In genomic region chr15:11128457-11128856, GRCm38 (mm10) we compare ENCODE assay signal across 26 mouse cellular contexts.
DNase-seq lines count a peak whose midpoint lies in the region; ATAC-seq and TF ChIP-seq lines count a peak whose summit lies in the region.
"Had no signal": no experiment of that assay in that cellular context is flagged by ENCODE, and none has a peak within 500 bp of the region (broad histone marks: within the 10 kb centered on the region; RNA-seq: fewer than 3 reads in every experiment).

No protein-coding gene starts in this region.

- H3K27ac ChIP-seq in heart, embryonic 12.5 days (ENCODE audit: poor library complexity, severe bottlenecking), result no peak overlapping the region
- H3K27ac ChIP-seq in kidney, embryonic 15.5 days, result no peak overlapping the region
- H3K27ac ChIP-seq in midbrain, postnatal 0 days (ENCODE audit: low read depth, low read length), result no peak overlapping the region
- no peak overlapping the region for H3K27ac ChIP-seq in midbrain, embryonic 14.5 days (replicated peaks; ENCODE audit: low read depth, low read length)
- H3K27ac ChIP-seq: embryonic facial prominence, embryonic 13.5 days; forebrain, embryonic 12.5 days; kidney, postnatal 0 days; limb, embryonic 13.5 days; liver, embryonic 12.5 days; neural tube, embryonic 15.5 days; stomach, postnatal 0 days had no signal

- H3K4me3 ChIP-seq in heart, embryonic 12.5 days, result no peak overlapping the region
- H3K4me3 ChIP-seq in kidney, embryonic 15.5 days (replicated peaks), result no peak overlapping the region
- no peak overlapping the region for H3K4me3 ChIP-seq in midbrain, postnatal 0 days (ENCODE audit: low read depth, low read length)
- H3K4me3 ChIP-seq in midbrain, embryonic 14.5 days (replicated peaks; ENCODE audit: low read depth, low read length), result no peak overlapping the region
- H3K4me3 ChIP-seq: embryonic facial prominence, embryonic 13.5 days; erythroblast, embryonic 14.5 days; forebrain, embryonic 12.5 days; limb, embryonic 13.5 days; liver, embryonic 12.5 days; neural tube, embryonic 15.5 days had no signal

- no peak for ATAC-seq in heart, embryonic 12.5 days (ENCODE audit: insufficient number of reproducible peaks, low FRiP score)
- ATAC-seq in kidney, embryonic 15.5 days (replicated peaks; ENCODE audit: low FRiP score), result no peak
- no peak for ATAC-seq in midbrain, postnatal 0 days (ENCODE audit: low FRiP score)
- ATAC-seq in midbrain, embryonic 14.5 days (ENCODE audit: low FRiP score, low TSS enrichment), result no peak
- ATAC-seq in granulocyte monocyte progenitor cell, adult 5-6 weeks (replicated peaks; ENCODE audit: poor library complexity, severe bottlenecking), result no peak
- ATAC-seq: liver, embryonic 12.5 days; midbrain, embryonic 16.5 days; Patski had no signal

- no peaks in the 10 kb centered on the region for H3K27me3 ChIP-seq in heart, embryonic 12.5 days (replicated peaks)
- no peaks in the 10 kb centered on the region for H3K27me3 ChIP-seq in kidney, embryonic 15.5 days
- no peaks in the 10 kb centered on the region for H3K27me3 ChIP-seq in midbrain, postnatal 0 days (ENCODE audit: insufficient read depth, low read length)
- H3K27me3 ChIP-seq in midbrain, embryonic 14.5 days (ENCODE audit: control insufficient read depth, insufficient read depth, low read length), result no peaks in the 10 kb centered on the region
- H3K27me3 ChIP-seq: embryonic facial prominence, embryonic 13.5 days; forebrain, embryonic 12.5 days; limb, embryonic 13.5 days; liver, embryonic 12.5 days; neural tube, embryonic 15.5 days had no signal

- no peak overlapping the region for H3K4me2 ChIP-seq in heart, embryonic 12.5 days
- no peak overlapping the region for H3K4me2 ChIP-seq in kidney, embryonic 15.5 days
- H3K4me2 ChIP-seq in midbrain, postnatal 0 days (ENCODE audit: low read depth, low read length, poor library complexity, severe bottlenecking), result no peak overlapping the region
- no peak overlapping the region for H3K4me2 ChIP-seq in midbrain, embryonic 14.5 days (ENCODE audit: low read length)
- H3K4me2 ChIP-seq: embryonic facial prominence, embryonic 13.5 days; forebrain, embryonic 12.5 days; limb, embryonic 13.5 days; liver, embryonic 12.5 days; neural tube, embryonic 15.5 days had no signal

- no peaks in the 10 kb centered on the region for H3K36me3 ChIP-seq in heart, embryonic 12.5 days
- H3K36me3 ChIP-seq in kidney, embryonic 15.5 days, result no peaks in the 10 kb centered on the region
- H3K36me3 ChIP-seq in midbrain, postnatal 0 days (ENCODE audit: insufficient read depth, low read length), result no peaks in the 10 kb centered on the region
- H3K36me3 ChIP-seq in midbrain, embryonic 14.5 days (ENCODE audit: control insufficient read depth, insufficient read depth, low read length), result no peaks in the 10 kb centered on the region
- H3K36me3 ChIP-seq: embryonic facial prominence, embryonic 13.5 days; forebrain, embryonic 12.5 days; limb, embryonic 13.5 days; liver, embryonic 12.5 days; neural tube, embryonic 15.5 days had no signal

- peak; percentile 89 for DNase-seq in heart, adult 11 months
- peak; percentile 33 for DNase-seq in kidney, postnatal 10 days
- DNase-seq in midbrain, postnatal 0 days (ENCODE audit: low spot score), result peak; percentile 31
- DNase-seq in midbrain, embryonic 14.5 days, result no peak
- peak; percentile 46 for DNase-seq in heart, postnatal 4 days
- DNase-seq: adrenal gland, adult 2 months; cerebellum, adult 11 months; cerebellum, postnatal 36 days; embryo, embryonic 11 days; kidney, adult 11 months; layer of hippocampus, postnatal 36 days; lung, adult 2 months; right cerebral cortex, adult 18-20 months had no signal

- 0 out of 2 replicates have a peak, but pooled peaks cover 5% of the 10 kb centered on the region for H3K4me1 ChIP-seq in heart, embryonic 12.5 days (replicated peaks)
- H3K4me1 ChIP-seq in kidney, embryonic 15.5 days, result no peaks in the 10 kb centered on the region
- 0 out of 2 replicates have a peak, but pooled peaks cover 3% of the 10 kb centered on the region for H3K4me1 ChIP-seq in midbrain, postnatal 0 days (ENCODE audit: insufficient read depth, low read length)
- no peaks in the 10 kb centered on the region for H3K4me1 ChIP-seq in midbrain, embryonic 14.5 days (ENCODE audit: control insufficient read depth, insufficient read depth, low read length)
- H3K4me1 ChIP-seq: forebrain, embryonic 12.5 days; liver, embryonic 12.5 days; neural tube, embryonic 15.5 days had no signal

- H3K9me3 ChIP-seq in heart, embryonic 12.5 days (replicated peaks), result no peaks in the 10 kb centered on the region
- H3K9me3 ChIP-seq in kidney, embryonic 15.5 days (replicated peaks), result no peaks in the 10 kb centered on the region
- H3K9me3 ChIP-seq in midbrain, postnatal 0 days (ENCODE audit: low read length), result no peaks in the 10 kb centered on the region
- H3K9me3 ChIP-seq in midbrain, embryonic 14.5 days (ENCODE audit: control insufficient read depth, low read length), result no peaks in the 10 kb centered on the region
- H3K9me3 ChIP-seq: embryonic facial prominence, embryonic 13.5 days; forebrain, embryonic 12.5 days; limb, embryonic 13.5 days; liver, embryonic 12.5 days; neural tube, embryonic 15.5 days had no signal

- no peak overlapping the region for H3K9ac ChIP-seq in heart, embryonic 12.5 days
- H3K9ac ChIP-seq in kidney, embryonic 15.5 days, result no peak overlapping the region
- no peak overlapping the region for H3K9ac ChIP-seq in midbrain, postnatal 0 days (replicated peaks; ENCODE audit: low read length, poor library complexity, severe bottlenecking)
- H3K9ac ChIP-seq in midbrain, embryonic 14.5 days (replicated peaks; ENCODE audit: low read length), result no peak overlapping the region
- H3K9ac ChIP-seq: embryonic facial prominence, embryonic 13.5 days; forebrain, embryonic 12.5 days; limb, embryonic 13.5 days; liver, embryonic 12.5 days; neural tube, embryonic 15.5 days had no signal

- 56% methylated on average over 6 of the region's 6 CpGs for WGBS in heart, embryonic 12.5 days
- 66% methylated on average over 6 of the region's 6 CpGs for whole genome bisulfite sequencing in kidney, embryonic 15.5 days
- 66% methylated on average over 6 of the region's 6 CpGs for WGBS in midbrain, postnatal 0 days
- 73% methylated on average over 6 of the region's 6 CpGs for WGBS in midbrain, embryonic 14.5 days

- TF ChIP-seq CTCF in midbrain, postnatal 0 days (IDR thresholded peaks at IDR 0.05), result no peak
